Mouse (Mus musculus): ENCODE data around the gene Ppm1n.

Ppm1n gene

GRCm38 (mm10) chr7:19307739-19308453 is 28.0 kb upstream of the Ppm1n start:
- peak; percentile 72 for DNase-seq (ENCODE audit: low spot score)

- DNase-seq (ENCODE audit: low spot score) = no peak
These were observed 27.2 kb upstream of the Ppm1n start for GRCm38 (mm10) chr7:19306819-19307738.

- DNase-seq (ENCODE audit: low spot score) = no peak
These were observed 26.2 kb upstream of the Ppm1n start for GRCm38 (mm10) chr7:19305796-19306765.

GRCm38 (mm10) chr7:19305413-19305735 is 25.5 kb upstream of the Ppm1n start:
- DNase-seq (ENCODE audit: low spot score) = no peak

GRCm38 (mm10) chr7:19304501-19305412 is 24.9 kb upstream of the Ppm1n start:
- no peak for DNase-seq (ENCODE audit: low spot score)

GRCm38 (mm10) chr7:19303770-19304169 is 23.9 kb upstream of the Ppm1n start:
- no peak for DNase-seq (ENCODE audit: low spot score)

- no peak for DNase-seq (ENCODE audit: low spot score)
These were observed 23.1 kb upstream of the Ppm1n start for GRCm38 (mm10) chr7:19303046-19303305.

GRCm38 (mm10) chr7:19302264-19303045 is 22.6 kb upstream of the Ppm1n start:
- DNase-seq (ENCODE audit: low spot score) = no peak

GRCm38 (mm10) chr7:19301461-19302263 is 21.8 kb upstream of the Ppm1n start:
- no peak for DNase-seq (ENCODE audit: low spot score)

- peak; percentile 76 for DNase-seq (ENCODE audit: low spot score)
These were observed 20.9 kb upstream of the Ppm1n start for GRCm38 (mm10) chr7:19300501-19301421.

- DNase-seq (ENCODE audit: low spot score) = peak; percentile 69
These were observed 19.3 kb upstream of the Ppm1n start for GRCm38 (mm10) chr7:19299194-19299593.

- DNase-seq (ENCODE audit: low spot score) = no peak
These were observed 17.9 kb upstream of the Ppm1n start for GRCm38 (mm10) chr7:19297794-19298193.

- no peak for DNase-seq (ENCODE audit: low spot score)
These were observed 17.2 kb upstream of the Ppm1n start for GRCm38 (mm10) chr7:19297034-19297433.

- peak; percentile 91 for DNase-seq (ENCODE audit: low spot score)
These were observed 15.8 kb upstream of the Ppm1n start for GRCm38 (mm10) chr7:19295503-19296185.

GRCm38 (mm10) chr7:19290969-19291596 is 11.2 kb upstream of the Ppm1n start:
- DNase-seq (ENCODE audit: low spot score) = no peak

GRCm38 (mm10) chr7:19284763-19285162 is 4.9 kb upstream of the Ppm1n start:
- DNase-seq (ENCODE audit: low spot score) = no peak

- no peak for DNase-seq (ENCODE audit: low spot score)
These were observed 3.5 kb upstream of the Ppm1n start for GRCm38 (mm10) chr7:19283406-19283804.

All from adipocyte (in vitro differentiated cells).